Mouse (Mus musculus): ENCODE measurements around the gene Olfr870.

DNA sequence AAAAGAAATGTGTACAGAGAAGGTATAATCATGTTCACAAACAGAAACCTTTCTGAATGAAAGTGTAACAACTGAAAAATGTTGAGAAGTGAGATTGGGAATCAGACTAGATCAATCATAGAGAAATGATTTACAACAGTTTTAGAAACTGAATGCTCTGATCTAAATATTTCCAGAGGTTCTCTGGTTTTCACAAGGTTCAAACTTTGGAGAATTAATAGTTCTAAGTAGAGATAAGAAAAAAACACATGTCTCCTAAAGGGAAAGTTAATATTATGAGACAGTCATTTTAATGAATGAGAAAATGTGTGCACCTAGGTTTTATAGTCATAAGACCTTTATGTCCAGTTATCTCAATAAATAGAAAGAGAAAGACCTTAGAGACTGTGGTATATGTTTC is 38.0 kb upstream of the Olfr870 start, which contains the start of gene Olfr871:
- TF ChIP-seq CTCF (IDR thresholded peaks at IDR 0.05; ENCODE audit: low read depth) (no peak), EP300 (optimal IDR thresholded peaks at IDR 0.05) (no peak)
